Mouse (Mus musculus) urinary bladder, postnatal 25 days (tissue): ENCODE measurements around the gene Ccn5.
A peak's percentile ranks its signal among the peaks of the same experiment; 100 is the strongest.

Source experiments
- DNase-seq: peaks from one replicate; pipeline ENCODE4 v3.0.0; 2022; ENCODE audit warnings: low spot score

Gene Ccn5

GRCm38 (mm10) chr2:163820607-163821006, at the start of gene Ccn5:
TSS of gene Ccn5 (plus strand) at chr2:163820861.
- DNase-seq, result peak; percentile 60

GRCm38 (mm10) chr2:163776661-163777060, 44.0 kb upstream of the Ccn5 start:
- no peak for DNase-seq

GRCm38 (mm10) chr2:163777061-163777460, 43.6 kb upstream of the Ccn5 start:
- DNase-seq, result no peak

- no peak for DNase-seq
These were observed 41.8 kb upstream of the Ccn5 start for GRCm38 (mm10) chr2:163778896-163779295.

GRCm38 (mm10) chr2:163783368-163783767, 37.3 kb upstream of the Ccn5 start:
- DNase-seq, result no peak

GRCm38 (mm10) chr2:163783901-163784300, 36.8 kb upstream of the Ccn5 start:
- DNase-seq, result no peak

- DNase-seq, result no peak
These were observed 33.6 kb upstream of the Ccn5 start for GRCm38 (mm10) chr2:163787086-163787485.

- DNase-seq, result peak; percentile 13
These were observed 33.0 kb upstream of the Ccn5 start for GRCm38 (mm10) chr2:163787709-163788108.

- DNase-seq, result peak; percentile 57
These were observed 32.2 kb upstream of the Ccn5 start for GRCm38 (mm10) chr2:163788484-163788883.

- DNase-seq, result peak; percentile 33
These were observed 22.2 kb upstream of the Ccn5 start for GRCm38 (mm10) chr2:163798411-163798810.

GRCm38 (mm10) chr2:163800832-163801231, 19.8 kb upstream of the Ccn5 start:
- no peak for DNase-seq

GRCm38 (mm10) chr2:163801406-163801805, 19.3 kb upstream of the Ccn5 start:
- no peak for DNase-seq

GRCm38 (mm10) chr2:163803838-163804237, 16.8 kb upstream of the Ccn5 start:
- DNase-seq, result no peak

- DNase-seq, result no peak
These were observed 11.5 kb upstream of the Ccn5 start for GRCm38 (mm10) chr2:163809166-163809565.

- no peak for DNase-seq
These were observed 11.0 kb upstream of the Ccn5 start for GRCm38 (mm10) chr2:163809704-163810103.

- no peak for DNase-seq
These were observed 7.6 kb upstream of the Ccn5 start for GRCm38 (mm10) chr2:163813077-163813476.

- DNase-seq, result no peak
These were observed 5.8 kb upstream of the Ccn5 start for GRCm38 (mm10) chr2:163814739-163815465.

GRCm38 (mm10) chr2:163823248-163823647, 2.6 kb downstream of the Ccn5 start:
- DNase-seq, result peak; percentile 60

GRCm38 (mm10) chr2:163823771-163824170, 3.1 kb downstream of the Ccn5 start:
- no peak for DNase-seq

- DNase-seq, result no peak
These were observed 5.2 kb downstream of the Ccn5 start for GRCm38 (mm10) chr2:163825861-163826260.

- DNase-seq, result no peak
These were observed 5.8 kb downstream of the Ccn5 start for GRCm38 (mm10) chr2:163826494-163826893.

GRCm38 (mm10) chr2:163831163-163831562, 10.5 kb downstream of the Ccn5 start:
- no peak for DNase-seq

- peak; percentile 81 for DNase-seq
These were observed 17.4 kb downstream of the Ccn5 start for GRCm38 (mm10) chr2:163838043-163838442.

GRCm38 (mm10) chr2:163839519-163839918, 18.9 kb downstream of the Ccn5 start:
- DNase-seq, result no peak
